In genomic region chr12:107978736-107979255, GRCm38 (mm10) we compare ENCODE assay signal across 14 mouse cellular contexts. TPM values are rescaled to one million over a fixed set of nuclear protein-coding genes. Genes with fewer than 3 reads are reported as not detected.
DNase-seq lines count a peak whose midpoint lies in the region; ATAC-seq and TF ChIP-seq lines count a peak whose summit lies in the region.
"Had no signal": no experiment of that assay in that cellular context is flagged by ENCODE, and none has a peak within 500 bp of the region (broad histone marks: within the 10 kb centered on the region; RNA-seq: fewer than 3 reads in every experiment).

No protein-coding gene starts in this region.

- H3K4me3 ChIP-seq in intestine, postnatal 0 days (ENCODE audit: low read depth, low read length), result no peak overlapping the region
- no peak overlapping the region for H3K4me3 ChIP-seq in intestine, embryonic 15.5 days (replicated peaks)
- H3K4me3 ChIP-seq in embryonic facial prominence, embryonic 10.5 days, result peak overlapping the region; percentile 57
- no peak overlapping the region for H3K4me3 ChIP-seq in embryonic facial prominence, embryonic 15.5 days (replicated peaks)
- peak overlapping the region; percentile 52 for H3K4me3 ChIP-seq in limb, embryonic 10.5 days
- H3K4me3 ChIP-seq: lung, embryonic 15.5 days; megakaryocyte, embryonic 14.5 days had no signal

- no peak for DNase-seq in embryonic facial prominence, embryonic 10.5 days (ENCODE audit: low spot score)
- peak; percentile 32 for DNase-seq in limb, embryonic 10.5 days (ENCODE audit: low spot score)
- no peak for DNase-seq in right cerebral cortex, postnatal 36 days (ENCODE audit: low spot score in 2 of 2)
- no peak for DNase-seq in embryo, embryonic 10.5 days (ENCODE audit: low spot score)
- no peak for DNase-seq in liver
- DNase-seq: adrenal gland, adult 2 months; cerebellum, postnatal 36 days had no signal

- no peak for ATAC-seq in intestine, postnatal 0 days
- ATAC-seq in intestine, embryonic 15.5 days, result no peak
- no peak for ATAC-seq in embryonic facial prominence, embryonic 15.5 days (ENCODE audit: insufficient number of reproducible peaks, low FRiP score, low TSS enrichment, low read depth)

- H3K4me2 ChIP-seq in intestine, postnatal 0 days (replicated peaks; ENCODE audit: low read depth), result peak overlapping the region; percentile 91; the same call in 1 of the 2 replicates
- H3K4me2 ChIP-seq in intestine, embryonic 15.5 days (replicated peaks), result no peak overlapping the region
- 0 out of 2 replicates have a peak overlapping the region, but pooled peaks have one; percentile 47 for H3K4me2 ChIP-seq in embryonic facial prominence, embryonic 15.5 days (replicated peaks)

- H3K27ac ChIP-seq in intestine, postnatal 0 days (ENCODE audit: low read depth, low read length), result no peak overlapping the region
- H3K27ac ChIP-seq in intestine, embryonic 15.5 days, result no peak overlapping the region
- H3K27ac ChIP-seq in embryonic facial prominence, embryonic 10.5 days (replicated peaks), result peak overlapping the region; percentile 98
- peak overlapping the region; percentile 72 for H3K27ac ChIP-seq in embryonic facial prominence, embryonic 15.5 days (replicated peaks)
- peak overlapping the region; percentile 98 for H3K27ac ChIP-seq in limb, embryonic 10.5 days

- 0 out of 2 replicates have a peak, but pooled peaks cover 7% of the 10 kb centered on the region for H3K4me1 ChIP-seq in intestine, postnatal 0 days (replicated peaks; ENCODE audit: control insufficient read depth, insufficient read depth, low read length)
- peaks cover 37% of the 10 kb centered on the region for H3K4me1 ChIP-seq in intestine, embryonic 15.5 days (replicated peaks)
- peaks cover 100% of the 10 kb centered on the region for H3K4me1 ChIP-seq in embryonic facial prominence, embryonic 10.5 days
- H3K4me1 ChIP-seq in embryonic facial prominence, embryonic 15.5 days, result peaks cover 97% of the 10 kb centered on the region
- peaks cover 92% of the 10 kb centered on the region for H3K4me1 ChIP-seq in limb, embryonic 10.5 days

- H3K36me3 ChIP-seq in intestine, postnatal 0 days (ENCODE audit: control insufficient read depth, insufficient read depth), result no peaks in the 10 kb centered on the region
- no peaks in the 10 kb centered on the region for H3K36me3 ChIP-seq in intestine, embryonic 15.5 days
- peaks cover 8% of the 10 kb centered on the region for H3K36me3 ChIP-seq in embryonic facial prominence, embryonic 10.5 days (replicated peaks)
- H3K36me3 ChIP-seq in embryonic facial prominence, embryonic 15.5 days, result no peaks in the 10 kb centered on the region
- no peaks in the 10 kb centered on the region for H3K36me3 ChIP-seq in limb, embryonic 10.5 days
- H3K36me3 ChIP-seq: limb, embryonic 15.5 days; lung, embryonic 15.5 days had no signal

- WGBS in intestine, postnatal 0 days, result 68% methylated on average over 8 of the region's 8 CpGs
- WGBS in intestine, embryonic 15.5 days, result 67% methylated on average over 8 of the region's 8 CpGs
- WGBS in embryonic facial prominence, embryonic 10.5 days, result 36% methylated on average over 8 of the region's 8 CpGs
- 47% methylated on average over 8 of the region's 8 CpGs for WGBS in embryonic facial prominence, embryonic 15.5 days
- WGBS in limb, embryonic 10.5 days, result 46% methylated on average over 8 of the region's 8 CpGs

- H3K27me3 ChIP-seq in intestine, postnatal 0 days (replicated peaks; ENCODE audit: control insufficient read depth, insufficient read depth, low read length), result no peaks in the 10 kb centered on the region
- no peaks in the 10 kb centered on the region for H3K27me3 ChIP-seq in intestine, embryonic 15.5 days (replicated peaks)
- H3K27me3 ChIP-seq in embryonic facial prominence, embryonic 10.5 days (replicated peaks; ENCODE audit: low read depth, poor library complexity, severe bottlenecking), result peaks cover 58% of the 10 kb centered on the region
- no peaks in the 10 kb centered on the region for H3K27me3 ChIP-seq in embryonic facial prominence, embryonic 15.5 days
- no peaks in the 10 kb centered on the region for H3K27me3 ChIP-seq in limb, embryonic 10.5 days (ENCODE audit: low read depth, poor library complexity, severe bottlenecking)
- H3K27me3 ChIP-seq: CH12.LX; limb, embryonic 15.5 days had no signal

- no peak for TF ChIP-seq CTCF in intestine, postnatal 0 days (IDR thresholded peaks at IDR 0.05; ENCODE audit: low read depth)

- H3K9ac ChIP-seq in intestine, postnatal 0 days (ENCODE audit: low read depth, low read length), result no peak overlapping the region
- no peak overlapping the region for H3K9ac ChIP-seq in intestine, embryonic 15.5 days
- no peak overlapping the region for H3K9ac ChIP-seq in embryonic facial prominence, embryonic 15.5 days
- H3K9ac ChIP-seq: limb, embryonic 15.5 days had no signal

- no peaks in the 10 kb centered on the region for H3K9me3 ChIP-seq in intestine, postnatal 0 days (ENCODE audit: control insufficient read depth)
- no peaks in the 10 kb centered on the region for H3K9me3 ChIP-seq in intestine, embryonic 15.5 days
- H3K9me3 ChIP-seq in embryonic facial prominence, embryonic 10.5 days, result no peaks in the 10 kb centered on the region
- H3K9me3 ChIP-seq in embryonic facial prominence, embryonic 15.5 days (replicated peaks), result no peaks in the 10 kb centered on the region
- H3K9me3 ChIP-seq in limb, embryonic 10.5 days (replicated peaks), result no peaks in the 10 kb centered on the region
- H3K9me3 ChIP-seq: limb, embryonic 15.5 days; lung, embryonic 15.5 days had no signal

RNA-seq across cellular contexts. Expression of gene Bcl11b, which starts 24.6 kb away (rescaled TPM):
- polyA plus RNA-seq in intestine, postnatal 0 days (2015; fragmentation: Nextera tagmentation; extraction: Ambion mirVana), result 5.2 TPM in 2 replicates
- 6.7 and 6.9 TPM in 2 replicates for polyA plus RNA-seq in intestine, embryonic 15.5 days (2015; fragmentation: Nextera tagmentation; extraction: Ambion mirVana)
- 7.3 and 10.4 TPM in 2 replicates for polyA plus RNA-seq in embryonic facial prominence, embryonic 10.5 days (2016; fragmentation: Nextera tagmentation; extraction: Ambion mirVana)
- polyA plus RNA-seq in embryonic facial prominence, embryonic 15.5 days (2015; fragmentation: Nextera tagmentation; extraction: Ambion mirVana), result 27.0 and 28.8 TPM in 2 replicates
- 5.4 and 7.8 TPM in 2 replicates for polyA plus RNA-seq in limb, embryonic 10.5 days (2016; fragmentation: Nextera tagmentation; extraction: Ambion mirVana)

Comparison
In these comparisons a context has a peak if more than half of its experiments do, and no peak if none do; other contexts are left out.
1. H3K4me3 ChIP-seq: peak in embryonic facial prominence, embryonic 10.5 days (single experiment) and limb, embryonic 10.5 days (single experiment); none in intestine, postnatal 0 days (single experiment), intestine, embryonic 15.5 days (single experiment) and embryonic facial prominence, embryonic 15.5 days (single experiment).
2. H3K27ac ChIP-seq: peak in embryonic facial prominence, embryonic 10.5 days (single experiment), embryonic facial prominence, embryonic 15.5 days (single experiment) and limb, embryonic 10.5 days (single experiment); none in intestine, postnatal 0 days (single experiment) and intestine, embryonic 15.5 days (single experiment).